Mouse (Mus musculus): ENCODE measurements around the gene Gm10681. TPM values are rescaled to one million over a fixed set of nuclear protein-coding genes. Genes with fewer than 3 reads are reported as not detected.
"Not testable (repeated sequence)": the region's sequence is repeated elsewhere in the genome, so short reads cannot be mapped to it uniquely, and the experiment has no call there.

Gene Gm10681
- polyA plus RNA-seq, 1 experiment, result not detected

- H3K4me3 ChIP-seq (ENCODE audit: insufficient read depth, low read depth, low read length); H3K4me1 ChIP-seq (ENCODE audit: control insufficient read depth, insufficient read depth, low read length); H3K27ac ChIP-seq (ENCODE audit: insufficient read depth, low read depth, low read length): not testable (repeated sequence)
- WGBS, result no CpG with 5 or more reads among the region's 3 CpGs
These were observed 23.7 kb downstream of the Gm10681 start for GRCm38 (mm10) chr3:98564894-98565293.

DNA sequence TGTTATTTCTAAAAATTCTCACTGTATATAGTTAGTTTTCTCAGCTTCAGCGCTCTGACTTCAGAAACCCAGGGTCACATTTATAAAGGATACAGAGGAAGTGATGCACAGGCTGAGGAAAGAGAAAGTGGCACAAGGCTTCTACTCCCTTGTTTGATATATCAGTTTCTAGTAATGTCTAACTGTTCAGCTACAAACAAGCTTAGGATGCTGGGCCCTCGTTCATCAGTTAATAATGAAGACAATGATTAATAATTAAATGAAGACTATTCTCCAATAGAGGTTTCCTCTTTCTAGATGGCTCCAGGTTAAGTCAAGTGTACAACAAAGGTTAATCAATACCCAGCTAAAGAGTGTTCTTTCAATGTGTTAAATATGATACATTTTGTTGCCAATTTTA lies 24.8 kb downstream of the Gm10681 start:
- no CpG with 5 or more reads among the region's 2 CpGs for WGBS
- not testable (repeated sequence) for H3K27ac ChIP-seq (ENCODE audit: insufficient read depth, low read depth, low read length); H3K4me1 ChIP-seq (ENCODE audit: control insufficient read depth, insufficient read depth, low read length); H3K4me3 ChIP-seq (ENCODE audit: insufficient read depth, low read depth, low read length)

- H3K4me1 ChIP-seq (ENCODE audit: control insufficient read depth, insufficient read depth, low read length); H3K27ac ChIP-seq (ENCODE audit: insufficient read depth, low read depth, low read length); H3K4me3 ChIP-seq (ENCODE audit: insufficient read depth, low read depth, low read length): not testable (repeated sequence)
- WGBS, result no CpG with 5 or more reads among the region's 5 CpGs
These were observed 27.9 kb downstream of the Gm10681 start for GRCm38 (mm10) chr3:98560711-98561110.

DNA sequence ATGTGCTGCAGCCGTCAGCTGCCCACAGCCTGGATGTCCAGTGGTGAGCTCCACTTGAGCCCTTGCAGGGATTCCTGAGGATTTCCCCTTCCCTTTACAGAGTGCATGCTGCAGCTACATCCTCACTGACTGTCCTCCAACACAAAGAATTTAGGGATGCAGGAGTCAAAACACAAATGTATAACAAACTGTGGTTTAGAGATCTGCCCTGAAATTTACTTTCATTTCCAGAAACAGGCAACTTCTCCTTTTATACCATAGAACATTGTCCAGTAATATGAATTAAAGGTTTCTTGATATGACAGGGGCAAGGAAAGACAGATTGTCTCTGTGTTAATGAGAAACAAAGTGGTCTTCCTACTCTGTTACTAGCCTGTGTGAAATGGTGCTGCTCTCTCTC lies 37.8 kb downstream of the Gm10681 start:
- no CpG with 5 or more reads among the region's 1 CpGs for WGBS
- not testable (repeated sequence) for H3K27ac ChIP-seq (ENCODE audit: insufficient read depth, low read depth, low read length); H3K4me3 ChIP-seq (ENCODE audit: insufficient read depth, low read depth, low read length); H3K4me1 ChIP-seq (ENCODE audit: control insufficient read depth, insufficient read depth, low read length)

DNA sequence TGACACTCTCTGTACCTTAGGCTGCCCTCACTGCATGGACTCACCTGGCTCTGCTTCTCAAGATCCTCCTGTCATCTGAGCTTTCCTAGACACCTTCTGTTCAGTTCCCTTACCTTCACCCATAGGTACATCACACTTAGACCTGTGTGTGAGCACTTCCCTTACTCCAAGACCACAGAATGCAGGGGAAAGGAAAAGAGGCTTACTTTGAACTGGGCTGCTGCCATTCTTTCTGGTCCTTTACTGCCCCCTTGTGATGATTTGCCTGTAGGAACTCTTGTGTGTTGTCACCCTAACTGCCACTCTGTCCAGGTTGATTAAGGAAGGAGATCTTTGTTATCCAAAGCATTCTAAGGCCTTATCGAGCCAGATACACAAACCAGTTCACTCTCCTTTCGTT lies 38.4 kb downstream of the Gm10681 start:
- H3K27ac ChIP-seq (ENCODE audit: insufficient read depth, low read depth, low read length); H3K4me3 ChIP-seq (ENCODE audit: insufficient read depth, low read depth, low read length); H3K4me1 ChIP-seq (ENCODE audit: control insufficient read depth, insufficient read depth, low read length): not testable (repeated sequence)
- no CpG with 5 or more reads among the region's 2 CpGs for WGBS

GRCm38 (mm10) chr3:98548495-98548894 lies 40.1 kb downstream of the Gm10681 start:
- not testable (repeated sequence) for H3K27ac ChIP-seq (ENCODE audit: insufficient read depth, low read depth, low read length); H3K4me3 ChIP-seq (ENCODE audit: insufficient read depth, low read depth, low read length); H3K4me1 ChIP-seq (ENCODE audit: control insufficient read depth, insufficient read depth, low read length)
- WGBS, result 90% methylated on average over 1 of the region's 1 CpGs

DNA sequence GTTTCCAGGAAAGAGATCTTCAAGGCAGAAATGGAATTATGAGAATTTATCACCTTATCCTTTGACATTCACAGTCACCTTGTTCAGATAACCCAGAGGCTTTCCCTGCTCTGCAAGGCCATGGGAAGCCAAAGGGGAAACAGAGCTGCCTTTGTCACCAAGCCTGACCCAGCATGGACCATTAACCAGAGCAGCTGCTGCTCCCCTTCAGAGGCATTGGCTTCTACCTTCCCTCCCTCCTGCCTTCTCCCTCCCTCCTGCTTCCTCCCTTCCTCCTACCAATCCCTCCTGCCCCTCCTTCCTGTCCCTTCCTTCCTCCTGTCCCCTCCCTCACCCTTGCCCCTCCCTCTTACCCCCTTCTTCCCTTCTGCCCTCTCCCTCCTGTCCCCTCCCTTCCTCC lies 41.0 kb downstream of the Gm10681 start:
- H3K27ac ChIP-seq (ENCODE audit: insufficient read depth, low read depth, low read length); H3K4me1 ChIP-seq (ENCODE audit: control insufficient read depth, insufficient read depth, low read length); H3K4me3 ChIP-seq (ENCODE audit: insufficient read depth, low read depth, low read length): not testable (repeated sequence)

GRCm38 (mm10) chr3:98524978-98525377 lies 63.6 kb downstream of the Gm10681 start:
- not testable (repeated sequence) for H3K4me1 ChIP-seq (ENCODE audit: control insufficient read depth, insufficient read depth, low read length); H3K27ac ChIP-seq (ENCODE audit: insufficient read depth, low read depth, low read length); H3K4me3 ChIP-seq (ENCODE audit: insufficient read depth, low read depth, low read length)

GRCm38 (mm10) chr3:98524552-98524951 lies 64.1 kb downstream of the Gm10681 start:
- H3K4me1 ChIP-seq (ENCODE audit: control insufficient read depth, insufficient read depth, low read length); H3K27ac ChIP-seq (ENCODE audit: insufficient read depth, low read depth, low read length); H3K4me3 ChIP-seq (ENCODE audit: insufficient read depth, low read depth, low read length): not testable (repeated sequence)
- no CpG with 5 or more reads among the region's 1 CpGs for WGBS

- not testable (repeated sequence) for H3K4me1 ChIP-seq (ENCODE audit: control insufficient read depth, insufficient read depth, low read length); H3K4me3 ChIP-seq (ENCODE audit: insufficient read depth, low read depth, low read length); H3K27ac ChIP-seq (ENCODE audit: insufficient read depth, low read depth, low read length)
- 29% methylated on average over 1 of the region's 2 CpGs for WGBS
These were observed 65.8 kb downstream of the Gm10681 start for GRCm38 (mm10) chr3:98522779-98523178.

- WGBS, result no CpG with 5 or more reads among the region's 1 CpGs
- H3K27ac ChIP-seq (ENCODE audit: insufficient read depth, low read depth, low read length); H3K4me3 ChIP-seq (ENCODE audit: insufficient read depth, low read depth, low read length); H3K4me1 ChIP-seq (ENCODE audit: control insufficient read depth, insufficient read depth, low read length): not testable (repeated sequence)
These were observed 78.2 kb downstream of the Gm10681 start, which contains the start of gene Hsd3b4 for GRCm38 (mm10) chr3:98510414-98510813. Gene Hsd3b4 (minus strand): TSS chr3:98510514.

- H3K27ac ChIP-seq (ENCODE audit: insufficient read depth, low read depth, low read length); H3K4me1 ChIP-seq (ENCODE audit: control insufficient read depth, insufficient read depth, low read length); H3K4me3 ChIP-seq (ENCODE audit: insufficient read depth, low read depth, low read length): not testable (repeated sequence)
- WGBS, result no CpG with 5 or more reads among the region's 5 CpGs
These were observed 81.4 kb downstream of the Gm10681 start for GRCm38 (mm10) chr3:98507229-98507628.

Other genes with a start within 250 kb of the Gm10681 start
- not detected in 2 replicates for gene Phgdh, start 248.8 kb downstream of the Gm10681 start, polyA plus RNA-seq (2012; ENCODE audit: insufficient read depth, insufficient read length, low replicate concordance, missing spikeins)
- not detected in 2 replicates for gene Zfp697, start 206.3 kb downstream of the Gm10681 start, polyA plus RNA-seq (2012; ENCODE audit: insufficient read depth, insufficient read length, low replicate concordance, missing spikeins)
- gene Gm4450, start 131.7 kb downstream of the Gm10681 start, polyA plus RNA-seq (2012; ENCODE audit: insufficient read depth, insufficient read length, low replicate concordance, missing spikeins), result not detected in 2 replicates
- gene Hsd3b4, start 78.3 kb downstream of the Gm10681 start, polyA plus RNA-seq (2012; ENCODE audit: insufficient read depth, insufficient read length, low replicate concordance, missing spikeins), result not detected in 2 replicates
- not detected in 2 replicates for gene Hsd3b5, start 41.4 kb upstream of the Gm10681 start, polyA plus RNA-seq (2012; ENCODE audit: insufficient read depth, insufficient read length, low replicate concordance, missing spikeins)
- gene Hsd3b2, start 135.7 kb upstream of the Gm10681 start, polyA plus RNA-seq (2012; ENCODE audit: insufficient read depth, insufficient read length, low replicate concordance, missing spikeins), result not detected in 2 replicates
- gene Hsd3b3, start 174.3 kb upstream of the Gm10681 start, polyA plus RNA-seq (2012; ENCODE audit: insufficient read depth, insufficient read length, low replicate concordance, missing spikeins), result not detected in 2 replicates
- not detected in 2 replicates for gene Hsd3b6, start 225.6 kb upstream of the Gm10681 start, polyA plus RNA-seq (2012; ENCODE audit: insufficient read depth, insufficient read length, low replicate concordance, missing spikeins)